In genomic region chr13:59179986-59180385, GRCm38 (mm10) we compare ENCODE assay signal across 26 mouse cellular contexts.
DNase-seq lines count a peak whose midpoint lies in the region; ATAC-seq and TF ChIP-seq lines count a peak whose summit lies in the region.
"Had no signal": no experiment of that assay in that cellular context is flagged by ENCODE, and none has a peak within 500 bp of the region (broad histone marks: within the 10 kb centered on the region; RNA-seq: fewer than 3 reads in every experiment).

No protein-coding gene starts in this region.

- H3K4me3 ChIP-seq in forebrain, embryonic 16.5 days (replicated peaks; ENCODE audit: low read length): no peak overlapping the region
- no peak overlapping the region for H3K4me3 ChIP-seq in forebrain, embryonic 12.5 days (replicated peaks)
- H3K4me3 ChIP-seq in layer of hippocampus, adult 2 months: no peak overlapping the region
- no peak overlapping the region for H3K4me3 ChIP-seq in midbrain, embryonic 10.5 days
- no peak overlapping the region for H3K4me3 ChIP-seq in midbrain, embryonic 14.5 days (replicated peaks; ENCODE audit: low read depth, low read length)
- H3K4me3 ChIP-seq in stomach, postnatal 0 days (ENCODE audit: low read depth, low read length): no peak overlapping the region
- H3K4me3 ChIP-seq: embryonic facial prominence, embryonic 10.5 days; embryonic facial prominence, embryonic 13.5 days; erythroblast, embryonic 14.5 days; forebrain, embryonic 13.5 days; heart, embryonic 13.5 days; hindbrain, embryonic 15.5 days; intestine, embryonic 15.5 days had no signal

- H3K9me3 ChIP-seq in forebrain, embryonic 16.5 days (ENCODE audit: control insufficient read depth, low read length): no peaks in the 10 kb centered on the region
- no peaks in the 10 kb centered on the region for H3K9me3 ChIP-seq in forebrain, embryonic 12.5 days
- H3K9me3 ChIP-seq in midbrain, embryonic 10.5 days (replicated peaks): no peaks in the 10 kb centered on the region; the same call in 1 of the 2 replicates
- H3K9me3 ChIP-seq in midbrain, embryonic 14.5 days (ENCODE audit: control insufficient read depth, low read length): no peaks in the 10 kb centered on the region
- no peaks in the 10 kb centered on the region for H3K9me3 ChIP-seq in stomach, postnatal 0 days (ENCODE audit: control insufficient read depth, low read length)
- H3K9me3 ChIP-seq: forebrain, embryonic 13.5 days; heart, embryonic 13.5 days; hindbrain, embryonic 15.5 days; intestine, embryonic 15.5 days had no signal

- TF ChIP-seq CTCF in layer of hippocampus, adult 2 months (conservative IDR thresholded peaks at IDR 0.05): no peak
- TF ChIP-seq CTCF in stomach, postnatal 0 days (IDR thresholded peaks at IDR 0.05; ENCODE audit: low read depth): no peak

- no peak overlapping the region for H3K4me2 ChIP-seq in forebrain, embryonic 16.5 days (ENCODE audit: low read length)
- no peak overlapping the region for H3K4me2 ChIP-seq in forebrain, embryonic 12.5 days
- H3K4me2 ChIP-seq in midbrain, embryonic 14.5 days (ENCODE audit: low read length): no peak overlapping the region
- H3K4me2 ChIP-seq in stomach, postnatal 0 days (replicated peaks; ENCODE audit: low read depth): no peak overlapping the region
- H3K4me2 ChIP-seq: embryonic facial prominence, embryonic 13.5 days; forebrain, embryonic 13.5 days; heart, embryonic 13.5 days; intestine, embryonic 15.5 days had no signal

- no peaks in the 10 kb centered on the region for H3K36me3 ChIP-seq in forebrain, embryonic 16.5 days (ENCODE audit: control insufficient read depth, insufficient read depth)
- H3K36me3 ChIP-seq in forebrain, embryonic 12.5 days (replicated peaks): no peaks in the 10 kb centered on the region
- H3K36me3 ChIP-seq in midbrain, embryonic 10.5 days: no peaks in the 10 kb centered on the region
- no peaks in the 10 kb centered on the region for H3K36me3 ChIP-seq in midbrain, embryonic 14.5 days (ENCODE audit: control insufficient read depth, insufficient read depth, low read length)
- no peaks in the 10 kb centered on the region for H3K36me3 ChIP-seq in stomach, postnatal 0 days (ENCODE audit: control insufficient read depth, insufficient read depth, low read length)
- H3K36me3 ChIP-seq: embryonic facial prominence, embryonic 10.5 days; embryonic facial prominence, embryonic 13.5 days; heart, embryonic 13.5 days; hindbrain, embryonic 15.5 days; intestine, embryonic 15.5 days had no signal

- DNase-seq in layer of hippocampus, adult 2 months (ENCODE audit: low spot score in 2 of 2): no peak
- DNase-seq in layer of hippocampus, adult 18-20 months (ENCODE audit: low spot score in 2 of 2): no peak
- DNase-seq in midbrain, embryonic 10.5 days (ENCODE audit: low spot score): peak; percentile 18
- no peak for DNase-seq in midbrain, embryonic 14.5 days
- DNase-seq in stomach, postnatal 0 days (ENCODE audit: low spot score): no peak
- DNase-seq: adrenal gland, adult 2 months; adrenal gland, postnatal 14 days; cerebellum, adult 11 months; cerebellum, adult 8-10 months; cerebellum, postnatal 36 days; embryo, embryonic 11 days; gastrocnemius, adult 2 months; gastrocnemius, postnatal 14 days; heart, postnatal 14 days; heart, postnatal 4 days had no signal

- no peak overlapping the region for H3K9ac ChIP-seq in forebrain, embryonic 16.5 days (replicated peaks; ENCODE audit: low read depth, low read length)
- H3K9ac ChIP-seq in forebrain, embryonic 12.5 days: no peak overlapping the region
- H3K9ac ChIP-seq in midbrain, embryonic 14.5 days (replicated peaks; ENCODE audit: low read length): no peak overlapping the region
- no peak overlapping the region for H3K9ac ChIP-seq in stomach, postnatal 0 days (ENCODE audit: low read length)
- H3K9ac ChIP-seq: embryonic facial prominence, embryonic 13.5 days; forebrain, embryonic 13.5 days; forebrain, postnatal 0 days; heart, embryonic 13.5 days; hindbrain, embryonic 15.5 days; intestine, embryonic 15.5 days had no signal

- ATAC-seq in forebrain, embryonic 16.5 days: no peak
- no peak for ATAC-seq in forebrain, embryonic 12.5 days (ENCODE audit: low FRiP score)
- ATAC-seq in midbrain, embryonic 14.5 days (ENCODE audit: low FRiP score, low TSS enrichment): no peak
- no peak for ATAC-seq in stomach, postnatal 0 days (ENCODE audit: low FRiP score, low TSS enrichment)
- ATAC-seq: CD4-positive, CD25-positive, alpha-beta regulatory T cell, adult 4 months; forebrain, embryonic 13.5 days; intestine, embryonic 15.5 days had no signal

- TF ChIP-seq EP300 in stomach, postnatal 0 days (optimal IDR thresholded peaks at IDR 0.05): no peak

- H3K27me3 ChIP-seq in forebrain, embryonic 16.5 days (replicated peaks; ENCODE audit: control insufficient read depth, insufficient read depth, low read length): no peaks in the 10 kb centered on the region
- no peaks in the 10 kb centered on the region for H3K27me3 ChIP-seq in forebrain, embryonic 12.5 days
- H3K27me3 ChIP-seq in midbrain, embryonic 10.5 days (ENCODE audit: low read depth, poor library complexity, severe bottlenecking): no peaks in the 10 kb centered on the region
- no peaks in the 10 kb centered on the region for H3K27me3 ChIP-seq in midbrain, embryonic 14.5 days (ENCODE audit: control insufficient read depth, insufficient read depth, low read length)
- H3K27me3 ChIP-seq in stomach, postnatal 0 days (ENCODE audit: control insufficient read depth, insufficient read depth, low read length): no peaks in the 10 kb centered on the region
- H3K27me3 ChIP-seq: embryonic facial prominence, embryonic 13.5 days; forebrain, embryonic 13.5 days; heart, embryonic 13.5 days; hindbrain, embryonic 15.5 days; intestine, embryonic 15.5 days had no signal

- H3K4me1 ChIP-seq in forebrain, embryonic 16.5 days (replicated peaks; ENCODE audit: control insufficient read depth, insufficient read depth, low read length): peaks cover 20% of the 10 kb centered on the region
- peaks cover 21% of the 10 kb centered on the region; the same call in 1 of the 2 replicates for H3K4me1 ChIP-seq in forebrain, embryonic 12.5 days
- H3K4me1 ChIP-seq in midbrain, embryonic 10.5 days: peaks cover 28% of the 10 kb centered on the region
- H3K4me1 ChIP-seq in midbrain, embryonic 14.5 days (ENCODE audit: control insufficient read depth, insufficient read depth, low read length): peaks cover 12% of the 10 kb centered on the region; the same call in 1 of the 2 replicates
- H3K4me1 ChIP-seq in stomach, postnatal 0 days (replicated peaks; ENCODE audit: control insufficient read depth, insufficient read depth): no peaks in the 10 kb centered on the region
- H3K4me1 ChIP-seq: intestine, embryonic 15.5 days had no signal

- WGBS in forebrain, embryonic 16.5 days: 79% methylated on average over 4 of the region's 4 CpGs
- WGBS in forebrain, embryonic 12.5 days: 82% methylated on average over 4 of the region's 4 CpGs
- WGBS in midbrain, embryonic 10.5 days: 72% methylated on average over 4 of the region's 4 CpGs
- 49% methylated on average over 4 of the region's 4 CpGs for WGBS in midbrain, embryonic 14.5 days
- 81% methylated on average over 4 of the region's 4 CpGs for WGBS in stomach, postnatal 0 days

- H3K27ac ChIP-seq in forebrain, embryonic 16.5 days (ENCODE audit: low read length): peak overlapping the region; percentile 56
- H3K27ac ChIP-seq in forebrain, embryonic 12.5 days: no peak overlapping the region
- H3K27ac ChIP-seq in layer of hippocampus, adult 2 months: peak overlapping the region; percentile 87
- no peak overlapping the region for H3K27ac ChIP-seq in midbrain, embryonic 10.5 days (replicated peaks)
- H3K27ac ChIP-seq in midbrain, embryonic 14.5 days (replicated peaks; ENCODE audit: low read depth, low read length): no peak overlapping the region
- H3K27ac ChIP-seq in stomach, postnatal 0 days (replicated peaks): no peak overlapping the region
- H3K27ac ChIP-seq: embryonic facial prominence, embryonic 10.5 days; embryonic facial prominence, embryonic 13.5 days; forebrain, embryonic 13.5 days; heart, embryonic 13.5 days; intestine, embryonic 15.5 days had no signal

Comparison
In these comparisons a context has a peak if more than half of its experiments do, and no peak if none do; other contexts are left out.
1. H3K27ac ChIP-seq: peak in forebrain, embryonic 16.5 days (single experiment) and layer of hippocampus, adult 2 months (single experiment); none in forebrain, embryonic 12.5 days (single experiment), midbrain, embryonic 10.5 days (single experiment), midbrain, embryonic 14.5 days (single experiment) and stomach, postnatal 0 days (single experiment).